ENCODE assay signal across 12 mouse cellular contexts in the genomic region with DNA sequence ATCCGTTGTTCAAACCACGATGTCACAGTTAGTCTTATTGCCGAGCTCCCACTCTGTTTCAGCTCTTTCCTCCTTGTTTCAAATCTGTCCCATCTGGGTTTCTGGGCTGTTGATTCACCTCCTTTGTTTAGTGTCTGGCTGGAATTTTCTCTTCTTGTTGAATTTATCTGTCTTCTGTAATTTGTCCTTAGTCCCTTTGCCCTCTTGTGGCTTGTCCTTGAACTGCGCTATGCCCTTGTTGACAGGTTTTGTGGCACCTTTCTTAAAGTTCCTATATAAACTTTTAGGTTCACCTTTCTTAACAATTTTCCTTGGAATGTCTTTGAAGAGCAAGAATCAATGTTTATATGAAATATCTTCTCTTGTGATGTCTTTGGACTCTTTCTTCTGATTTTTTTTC.
DNase-seq lines count a peak whose midpoint lies in the region; ATAC-seq lines count a peak whose summit lies in the region.
"Had no signal": no experiment of that assay in that cellular context is flagged by ENCODE, and none has a peak within 500 bp of the region (broad histone marks: within the 10 kb centered on the region; RNA-seq: fewer than 3 reads in every experiment).

No protein-coding gene starts in this region.

- H3K27ac ChIP-seq in heart, embryonic 12.5 days (ENCODE audit: poor library complexity, severe bottlenecking), result no peak overlapping the region
- H3K27ac ChIP-seq in midbrain, embryonic 11.5 days (ENCODE audit: low read depth, low read length), result no peak overlapping the region
- no peak overlapping the region for H3K27ac ChIP-seq in midbrain, embryonic 16.5 days (ENCODE audit: low read length)
- no peak overlapping the region for H3K27ac ChIP-seq in heart, embryonic 11.5 days (ENCODE audit: low read depth, low read length)
- H3K27ac ChIP-seq: embryonic facial prominence, embryonic 13.5 days; lung, embryonic 15.5 days had no signal

- no peak overlapping the region for H3K4me3 ChIP-seq in heart, embryonic 12.5 days
- H3K4me3 ChIP-seq in midbrain, embryonic 11.5 days (ENCODE audit: low read depth, low read length), result no peak overlapping the region
- no peak overlapping the region for H3K4me3 ChIP-seq in midbrain, embryonic 16.5 days (ENCODE audit: low read depth, low read length)
- H3K4me3 ChIP-seq in heart, embryonic 11.5 days (ENCODE audit: low read depth, low read length), result no peak overlapping the region
- H3K4me3 ChIP-seq: embryonic facial prominence, embryonic 13.5 days; lung, embryonic 15.5 days had no signal

- H3K36me3 ChIP-seq in heart, embryonic 12.5 days, result no peaks in the 10 kb centered on the region
- H3K36me3 ChIP-seq in midbrain, embryonic 11.5 days (ENCODE audit: control insufficient read depth, insufficient read depth, low read length), result no peaks in the 10 kb centered on the region
- no peaks in the 10 kb centered on the region for H3K36me3 ChIP-seq in midbrain, embryonic 16.5 days (ENCODE audit: control insufficient read depth, insufficient read depth, low read length)
- no peaks in the 10 kb centered on the region for H3K36me3 ChIP-seq in heart, embryonic 11.5 days (ENCODE audit: control insufficient read depth, insufficient read depth, low read length)
- H3K36me3 ChIP-seq: embryonic facial prominence, embryonic 13.5 days; lung, embryonic 15.5 days had no signal

- H3K27me3 ChIP-seq in heart, embryonic 12.5 days (replicated peaks), result no peaks in the 10 kb centered on the region
- H3K27me3 ChIP-seq in midbrain, embryonic 11.5 days (ENCODE audit: control insufficient read depth, insufficient read depth, low read length), result no peaks in the 10 kb centered on the region
- H3K27me3 ChIP-seq in midbrain, embryonic 16.5 days (ENCODE audit: control insufficient read depth, insufficient read depth, low read depth, low read length), result no peaks in the 10 kb centered on the region
- H3K27me3 ChIP-seq in heart, embryonic 11.5 days (ENCODE audit: control insufficient read depth, insufficient read depth, low read length), result no peaks in the 10 kb centered on the region
- H3K27me3 ChIP-seq: embryonic facial prominence, embryonic 13.5 days; lung, embryonic 15.5 days had no signal

- H3K9ac ChIP-seq in heart, embryonic 12.5 days, result no peak overlapping the region
- H3K9ac ChIP-seq in midbrain, embryonic 11.5 days (ENCODE audit: low read length), result no peak overlapping the region
- no peak overlapping the region for H3K9ac ChIP-seq in midbrain, embryonic 16.5 days (ENCODE audit: low read depth, low read length)
- no peak overlapping the region for H3K9ac ChIP-seq in heart, embryonic 11.5 days (ENCODE audit: low read depth, low read length)
- H3K9ac ChIP-seq: embryonic facial prominence, embryonic 13.5 days; lung, embryonic 15.5 days had no signal

- H3K9me3 ChIP-seq in heart, embryonic 12.5 days (replicated peaks), result no peaks in the 10 kb centered on the region
- no peaks in the 10 kb centered on the region for H3K9me3 ChIP-seq in midbrain, embryonic 11.5 days (ENCODE audit: control insufficient read depth, low read length)
- no peaks in the 10 kb centered on the region for H3K9me3 ChIP-seq in midbrain, embryonic 16.5 days (replicated peaks; ENCODE audit: control insufficient read depth, low read length, poor library complexity, severe bottlenecking)
- no peaks in the 10 kb centered on the region for H3K9me3 ChIP-seq in heart, embryonic 11.5 days (replicated peaks; ENCODE audit: control insufficient read depth, low read length)
- H3K9me3 ChIP-seq: embryonic facial prominence, embryonic 13.5 days; lung, embryonic 15.5 days had no signal

- peak; percentile 16 for DNase-seq in heart, postnatal 4 days
- DNase-seq in midbrain, embryonic 11.5 days (ENCODE audit: low spot score, missing footprints), result peak; percentile 92
- DNase-seq in embryo, embryonic 10.5 days (ENCODE audit: low spot score), result peak; percentile 70
- peak; percentile 30 for DNase-seq in mesoderm, embryonic 11.5 days (ENCODE audit: low read depth, low spot score)
- DNase-seq in ovary, adult 18-20 months (ENCODE audit: low spot score), result no peak
- DNase-seq: right cerebral cortex, adult 18-20 months had no signal

- H3K4me2 ChIP-seq in heart, embryonic 12.5 days, result no peak overlapping the region
- H3K4me2 ChIP-seq in midbrain, embryonic 11.5 days, result no peak overlapping the region
- H3K4me2 ChIP-seq in midbrain, embryonic 16.5 days (ENCODE audit: low read length), result no peak overlapping the region
- H3K4me2 ChIP-seq in heart, embryonic 11.5 days, result no peak overlapping the region
- H3K4me2 ChIP-seq: embryonic facial prominence, embryonic 13.5 days; lung, embryonic 15.5 days had no signal

- ATAC-seq in heart, embryonic 12.5 days (ENCODE audit: insufficient number of reproducible peaks, low FRiP score), result no peak
- ATAC-seq in midbrain, embryonic 11.5 days (ENCODE audit: low FRiP score), result no peak
- no peak for ATAC-seq in midbrain, embryonic 16.5 days
- no peak for ATAC-seq in heart, embryonic 11.5 days (replicated peaks; ENCODE audit: insufficient number of reproducible peaks, low FRiP score, low TSS enrichment)
- ATAC-seq: inflammation-experienced regulatory T-cells, adult 6 months had no signal

- H3K4me1 ChIP-seq in heart, embryonic 12.5 days (replicated peaks), result no peaks in the 10 kb centered on the region
- no peaks in the 10 kb centered on the region for H3K4me1 ChIP-seq in midbrain, embryonic 11.5 days (ENCODE audit: control insufficient read depth, insufficient read depth, low read length)
- no peaks in the 10 kb centered on the region for H3K4me1 ChIP-seq in midbrain, embryonic 16.5 days (ENCODE audit: control insufficient read depth, insufficient read depth, low read length)
- no peaks in the 10 kb centered on the region for H3K4me1 ChIP-seq in heart, embryonic 11.5 days (ENCODE audit: control insufficient read depth, insufficient read depth, low read length)
- H3K4me1 ChIP-seq: embryonic facial prominence, embryonic 13.5 days; lung, embryonic 15.5 days had no signal

- WGBS in heart, embryonic 12.5 days, result 70% methylated on average over 4 of the region's 4 CpGs
- WGBS in midbrain, embryonic 11.5 days, result 86% methylated on average over 4 of the region's 4 CpGs
- WGBS in midbrain, embryonic 16.5 days, result 86% methylated on average over 4 of the region's 4 CpGs
- 80% methylated on average over 4 of the region's 4 CpGs for WGBS in heart, embryonic 11.5 days (ENCODE audit: insufficient replicate concordance)
